Mouse (Mus musculus) inflammation-experienced regulatory T-cells, adult 6 months (primary cell): ENCODE measurements at regions not wholly inside any gene's neighbourhood (a gene's known extent, or its start where the extent isn't known, plus 50 kb on each side); places are given as distances from the start of the nearest gene placed in this dataset.

Source experiments
- ATAC-seq: one replicate; pipeline ENCODE4 v1.8.0; 2017

- ATAC-seq, result no peak
Measured at GRCm38 (mm10) chr12:73830122-73830521, 71.1 kb upstream of the Hif1a start.

GRCm38 (mm10) chr12:73830551-73831203, 70.5 kb upstream of the Hif1a start:
- ATAC-seq, result no peak

- no peak for ATAC-seq
Measured at GRCm38 (mm10) chr12:73831204-73831595, 70.0 kb upstream of the Hif1a start.

- no peak for ATAC-seq
Measured at GRCm38 (mm10) chr12:73831637-73832385, 69.4 kb upstream of the Hif1a start.

GRCm38 (mm10) chr12:73832789-73833188, 68.4 kb upstream of the Hif1a start:
- no peak for ATAC-seq

GRCm38 (mm10) chr12:73836132-73836531, 65.0 kb upstream of the Hif1a start:
- ATAC-seq, result no peak

GRCm38 (mm10) chr12:73837036-73837435, 64.1 kb upstream of the Hif1a start:
- no peak for ATAC-seq

- ATAC-seq, result no peak
Measured at GRCm38 (mm10) chr12:73837921-73838320, 63.3 kb upstream of the Hif1a start.

- no peak for ATAC-seq
Measured at GRCm38 (mm10) chr12:73838330-73838729, 62.8 kb upstream of the Hif1a start.

GRCm38 (mm10) chr12:73842000-73842675, 59.0 kb upstream of the Hif1a start:
- peak; percentile 94 for ATAC-seq

GRCm38 (mm10) chr12:73844782-73845181, 56.4 kb upstream of the Hif1a start:
- no peak for ATAC-seq

GRCm38 (mm10) chr12:73846672-73847071, 54.5 kb upstream of the Hif1a start:
- ATAC-seq, result no peak

- no peak for ATAC-seq
Measured at GRCm38 (mm10) chr12:73847336-73847735, 53.8 kb upstream of the Hif1a start.

GRCm38 (mm10) chr12:73850831-73851230, 50.3 kb upstream of the Hif1a start:
- peak; percentile 98 for ATAC-seq
